Mouse (Mus musculus): ENCODE measurements at regions not wholly inside any gene's neighbourhood (a gene's known extent, or its start where the extent isn't known, plus 50 kb on each side); places are given as distances from the start of the nearest gene placed in this dataset.

DNA sequence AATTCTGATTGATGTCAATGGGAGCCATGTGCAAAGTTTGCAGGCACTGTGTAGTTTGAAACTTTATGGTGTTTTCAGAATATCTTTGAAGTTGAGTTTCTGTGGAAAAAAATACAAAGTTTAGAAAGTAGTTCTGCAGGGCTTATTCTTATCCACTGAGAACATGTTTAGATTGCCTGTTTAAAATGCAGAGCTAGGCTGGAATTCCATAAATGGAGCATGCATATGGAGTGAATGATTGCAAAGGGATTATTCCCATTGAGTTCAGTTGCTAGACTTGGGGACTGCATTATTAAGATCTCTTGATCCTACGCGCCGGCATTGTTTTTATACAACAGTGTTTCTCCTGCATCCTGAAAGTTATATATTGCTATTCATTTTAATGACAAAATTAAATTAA lies 397.8 kb upstream of the Gm21833 start:
- no peak for DNase-seq

DNA sequence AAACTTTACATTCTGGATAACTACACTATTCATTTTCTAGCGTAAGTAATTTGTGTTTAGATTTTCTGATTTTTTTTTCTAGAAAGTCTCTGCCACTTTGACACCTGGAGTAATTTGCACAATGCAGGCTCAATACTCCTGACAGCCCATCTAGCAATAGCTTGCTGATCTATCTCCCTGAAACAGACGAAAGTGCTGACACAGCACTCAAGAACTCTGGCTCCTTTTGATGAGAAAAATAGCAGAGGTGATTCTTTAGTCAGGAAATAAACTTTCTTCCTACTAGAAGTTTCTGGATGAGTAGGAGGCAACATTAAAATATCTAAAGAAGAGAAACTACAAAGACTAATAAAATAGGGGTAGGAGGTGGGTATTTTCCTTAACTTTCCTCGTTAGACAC lies 397.1 kb upstream of the Gm21833 start:
- no peak for DNase-seq

- no peak for DNase-seq
Observed at GRCm38 (mm10) chr16:82431811-82432210, 396.4 kb upstream of the Gm21833 start.

DNA sequence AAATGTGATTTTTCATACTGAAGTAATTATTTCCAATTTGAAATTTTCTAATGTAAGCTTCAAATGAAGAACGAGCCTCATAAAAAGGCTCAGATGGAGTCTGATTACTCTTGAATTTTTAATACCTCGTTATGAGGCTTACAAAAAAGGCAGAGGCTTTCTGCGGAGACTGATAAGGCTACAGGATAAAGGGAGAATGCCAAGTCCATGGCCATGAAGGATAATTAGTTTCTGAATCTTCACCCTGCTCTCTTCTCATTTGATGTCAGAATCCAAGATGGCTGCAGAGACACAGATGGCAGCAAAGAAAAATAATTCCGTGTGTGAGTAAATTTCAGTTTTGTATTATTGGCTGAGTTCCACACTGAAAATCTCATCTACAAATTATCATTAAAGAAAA lies 367.3 kb upstream of the Gm21833 start:
- DNase-seq = no peak

DNA sequence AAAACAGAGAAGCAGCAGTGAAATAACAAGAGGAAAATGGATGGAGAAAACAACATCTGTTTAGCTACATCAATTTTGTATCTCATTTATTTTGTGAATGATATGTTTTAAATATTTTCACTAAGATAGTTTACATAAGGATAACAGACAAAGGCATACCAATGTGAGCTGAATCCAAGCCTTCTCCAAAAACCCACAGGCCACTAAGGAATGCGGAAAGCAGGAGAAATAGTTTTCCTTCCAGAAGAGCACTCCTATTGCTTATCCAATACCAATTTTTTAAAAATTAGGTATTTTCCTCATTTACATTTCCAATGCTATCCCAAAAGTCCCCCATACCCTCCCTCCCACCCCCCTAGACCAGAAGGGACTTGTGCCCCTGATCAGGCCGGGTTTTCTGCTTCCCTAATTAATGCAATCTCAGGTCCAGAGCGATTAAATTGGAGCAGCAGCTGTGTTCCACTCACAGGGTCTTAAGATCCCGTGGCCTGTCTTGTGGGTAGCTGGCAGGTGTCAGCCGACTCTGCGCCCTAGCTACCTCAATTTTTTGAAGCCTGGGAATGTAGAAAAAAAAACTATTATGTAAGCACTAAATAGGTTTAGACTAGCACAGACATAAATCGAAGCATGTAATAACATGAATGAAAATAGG lies 357.3 kb upstream of the Gm21833 start:
- no peak for DNase-seq

DNA sequence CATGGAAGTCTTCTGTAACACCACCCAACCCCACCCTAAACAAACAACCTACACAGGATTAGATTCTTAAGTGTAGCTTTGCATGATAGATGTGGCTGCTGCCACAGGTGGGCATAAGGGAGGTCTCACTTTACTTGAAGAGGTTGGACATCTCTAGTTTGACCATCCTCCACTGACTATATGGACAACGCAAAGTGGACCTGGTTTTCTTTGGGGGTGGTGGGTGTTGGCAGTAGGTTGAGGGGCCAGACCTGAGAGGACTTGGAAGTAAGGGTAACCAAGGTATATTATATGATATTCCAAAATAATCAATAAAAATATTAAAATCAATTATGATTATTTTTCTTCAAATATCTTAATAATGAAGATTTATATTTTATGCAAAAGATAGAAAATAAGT lies 307.8 kb upstream of the Gm21833 start:
- DNase-seq = no peak

DNA sequence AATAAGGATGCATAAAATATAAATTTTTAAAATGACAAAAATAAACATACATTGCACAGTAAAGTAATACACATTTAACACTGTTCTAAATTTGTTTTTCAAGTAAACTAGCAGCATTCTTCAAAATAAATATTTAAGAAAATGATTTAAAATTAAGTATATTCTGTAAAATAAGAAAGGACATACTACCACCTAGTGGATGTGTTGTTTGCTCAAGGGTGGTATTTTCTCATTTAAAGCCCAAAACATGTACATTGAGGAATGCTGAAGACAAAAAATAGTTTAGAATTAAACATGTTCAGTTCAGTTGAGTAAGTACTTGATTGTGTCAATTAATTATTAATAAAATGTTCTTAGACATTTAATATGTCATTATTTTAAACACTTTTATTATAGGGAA lies 306.6 kb upstream of the Gm21833 start:
- DNase-seq = no peak

GRCm38 (mm10) chr16:82564361-82564760 lies 263.8 kb upstream of the Gm21833 start:
- DNase-seq = no peak

DNA sequence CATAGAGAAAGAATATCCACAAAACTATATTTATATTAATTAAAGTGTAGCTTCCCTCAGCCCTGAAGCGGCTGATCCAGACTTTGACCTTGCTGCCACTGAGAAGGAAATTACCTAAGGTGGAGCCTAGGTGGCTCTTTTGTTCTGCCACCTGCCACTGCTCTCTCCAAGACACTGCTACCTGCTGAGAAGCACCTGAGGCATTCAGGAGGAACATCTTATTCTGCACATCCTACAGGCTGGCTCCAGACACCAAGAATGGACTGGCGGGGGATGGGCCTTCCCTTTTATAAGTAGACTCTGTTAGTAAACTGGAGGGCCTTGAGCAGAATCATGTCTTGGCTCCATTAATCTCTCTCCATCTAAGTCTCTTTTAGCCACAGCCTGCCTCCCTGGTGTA lies 231.7 kb upstream of the Gm21833 start:
- DNase-seq = peak in 1 of 2 experiments; percentile 2

- DNase-seq = no peak
Observed at GRCm38 (mm10) chr16:82602038-82602437, 226.1 kb upstream of the Gm21833 start.
